Mouse (Mus musculus) adrenal gland, postnatal 36 days (tissue): Measurements from ENCODE around the gene Elane. TPM values are rescaled to one million over a fixed set of nuclear protein-coding genes. Genes with fewer than 3 reads are reported as not detected.

Experiments used
- DNase-seq, 2 experiments: peaks; one replicate each; pipeline ENCODE4 v3.0.0; 2021; ENCODE audit warnings: mixed read lengths in 1 of 2
- microRNA-seq: library from miRNA; unstranded; fragments of <30 nt; microRNA quantifications from one replicate; pipeline ENCODE4 v1.2.0, GENCODE M21; 2021
- total RNA-seq, 2 experiments: library from RNA; stranded (reverse); gene quantifications; 2 replicates each; pipeline ENCODE4 v1.2.3; 2021

Gene Elane
- total RNA-seq, 2 experiments from 2014 or later: 0.30 to 0.33 TPM

DNA sequence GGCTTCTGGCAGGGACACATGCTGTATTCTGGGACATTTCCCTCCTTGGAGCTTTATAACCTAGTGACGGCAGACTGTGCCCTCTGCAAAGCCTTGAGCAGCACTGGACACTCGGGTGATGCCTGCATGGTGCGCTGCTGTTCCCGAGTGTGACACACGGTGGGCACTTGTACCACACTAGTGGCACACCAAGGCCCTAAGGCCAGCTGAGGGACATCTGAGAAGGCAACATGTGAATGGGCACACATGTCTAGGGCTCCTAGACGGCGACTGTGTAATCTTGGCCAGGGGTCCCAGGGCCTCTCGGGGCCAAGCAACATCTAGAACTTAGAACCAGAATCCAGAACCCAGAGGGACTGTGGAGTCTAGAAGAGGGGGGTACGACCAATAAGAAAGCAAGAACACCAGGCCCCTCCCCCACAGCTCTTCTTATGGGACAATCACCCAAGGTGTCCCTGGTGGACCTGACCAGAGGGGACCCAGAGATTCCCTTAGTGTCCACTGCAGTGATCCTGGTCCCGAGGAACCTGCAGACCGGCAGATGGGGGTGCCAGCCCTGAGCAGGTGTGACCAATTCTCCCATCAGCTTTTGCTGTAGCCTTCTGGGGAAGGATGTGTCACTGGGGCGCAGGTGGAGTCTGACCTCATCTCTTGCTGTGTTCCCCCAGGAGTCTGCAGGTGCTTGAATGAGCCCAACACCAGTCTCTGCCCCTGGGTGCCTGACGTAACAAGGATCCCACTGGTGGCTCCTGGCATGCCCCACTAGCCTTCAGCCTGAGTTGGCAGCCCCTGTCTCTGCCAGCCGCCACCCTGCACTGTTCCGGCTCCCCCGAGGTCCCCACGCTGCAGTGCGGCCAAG is 44.1 kb downstream of the Elane start:
- no peak for DNase-seq

DNA sequence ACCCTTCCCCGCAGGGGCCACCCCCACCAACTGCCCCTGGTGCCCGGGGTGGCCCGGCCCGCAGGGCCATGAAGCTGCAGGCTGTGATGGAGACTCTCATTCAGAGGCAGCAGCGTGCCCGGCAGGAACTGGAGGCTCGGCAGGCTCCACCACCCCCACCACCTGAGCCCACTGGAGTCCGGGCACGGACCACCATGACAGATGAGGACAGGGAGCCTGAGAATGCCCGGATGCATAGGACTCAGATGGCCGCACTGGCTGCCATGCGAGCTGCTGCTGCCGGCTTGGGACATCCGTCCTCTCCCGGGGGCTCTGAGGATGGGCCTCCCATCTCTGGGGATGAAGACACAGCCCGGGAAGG is 44.8 kb downstream of the Elane start:
- DNase-seq: no peak

DNA sequence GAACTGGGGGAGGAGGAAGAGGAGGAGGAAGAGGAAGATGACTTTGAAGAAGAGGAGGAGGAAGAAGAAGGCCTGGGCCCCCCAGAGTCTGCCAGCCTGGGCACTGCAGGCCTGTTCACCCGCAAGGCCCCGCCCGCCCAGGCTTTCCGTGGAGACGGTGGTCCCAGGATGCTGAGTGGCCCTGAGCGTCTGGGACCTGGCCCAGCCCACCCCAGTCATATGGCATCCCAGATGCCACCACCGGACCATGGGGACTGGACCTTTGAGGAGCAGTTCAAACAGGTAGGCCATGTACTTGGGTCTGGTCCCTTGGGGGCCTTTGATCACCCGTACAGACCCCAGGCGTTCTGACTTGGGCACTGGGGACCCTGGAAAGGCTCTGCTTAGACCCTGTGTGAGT is 45.8 kb downstream of the Elane start:
- DNase-seq: no peak

DNA sequence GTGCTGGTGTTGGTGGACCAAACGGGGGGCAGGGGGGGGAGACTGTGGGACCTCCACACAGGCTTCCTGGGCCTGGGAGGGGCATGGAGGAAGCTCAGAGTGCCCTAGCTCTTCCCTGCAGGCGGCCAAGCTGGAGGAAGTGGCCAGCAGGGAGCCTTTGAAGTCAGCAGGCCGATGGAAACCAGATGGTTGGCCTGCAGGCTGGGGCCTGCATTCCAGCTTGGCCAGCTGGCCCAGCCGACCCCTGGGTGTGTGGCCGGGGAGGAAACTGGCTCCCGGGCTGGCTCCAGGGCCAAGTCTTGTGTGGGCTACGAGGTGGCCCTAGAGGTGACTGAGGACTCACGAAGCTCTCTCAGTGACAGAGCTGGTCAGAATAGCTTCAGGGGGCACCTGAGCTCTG is 46.7 kb downstream of the Elane start:
- DNase-seq: peak in 1 of 2 experiments; percentile 57

DNA sequence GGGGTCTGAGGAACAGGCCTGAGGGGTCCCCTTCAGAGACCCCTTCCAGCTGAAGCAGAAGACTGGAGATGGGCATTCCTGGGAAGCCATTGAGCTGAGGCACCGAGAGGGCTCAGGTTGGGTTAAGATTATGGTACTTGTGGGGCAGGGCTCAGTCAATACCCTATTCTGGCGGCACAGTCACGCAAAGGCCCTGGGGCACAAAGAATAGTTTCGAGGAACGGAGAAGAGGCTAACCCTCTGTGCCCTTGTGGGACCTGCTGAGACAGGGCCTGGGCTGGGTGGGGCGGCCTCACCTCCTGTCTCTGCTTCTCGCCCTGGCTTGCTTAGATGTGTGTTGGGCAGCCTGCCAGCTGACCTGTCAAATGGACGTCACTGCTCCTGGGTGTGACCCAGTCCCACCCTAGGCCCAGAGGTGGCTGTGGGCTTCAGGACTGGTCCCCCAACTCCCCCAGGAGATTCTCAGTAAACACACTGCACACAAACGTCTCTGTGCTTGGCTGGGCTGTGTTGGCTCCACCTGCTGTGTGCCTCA is 47.2 kb downstream of the Elane start:
- no peak for DNase-seq

DNA sequence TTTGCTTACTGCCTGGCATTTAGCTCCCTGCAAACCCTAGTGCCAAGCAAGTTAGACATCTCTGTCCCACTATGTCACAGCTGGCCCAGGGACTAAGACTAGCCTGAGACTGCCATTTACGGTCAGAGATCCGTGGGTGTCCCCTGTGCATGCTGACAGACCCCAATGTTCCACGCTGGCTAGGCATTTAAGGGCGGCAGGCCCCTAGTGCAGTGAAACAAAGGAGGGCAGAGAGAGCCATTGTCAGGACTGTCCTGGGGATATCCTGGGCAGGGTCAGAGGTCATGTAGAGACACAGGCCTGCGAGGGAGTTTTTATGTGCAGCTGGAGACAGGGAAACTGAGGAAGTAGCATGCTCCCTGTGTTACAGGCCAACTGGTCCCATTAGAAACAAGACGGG is 47.8 kb downstream of the Elane start:
- DNase-seq: no peak

DNA sequence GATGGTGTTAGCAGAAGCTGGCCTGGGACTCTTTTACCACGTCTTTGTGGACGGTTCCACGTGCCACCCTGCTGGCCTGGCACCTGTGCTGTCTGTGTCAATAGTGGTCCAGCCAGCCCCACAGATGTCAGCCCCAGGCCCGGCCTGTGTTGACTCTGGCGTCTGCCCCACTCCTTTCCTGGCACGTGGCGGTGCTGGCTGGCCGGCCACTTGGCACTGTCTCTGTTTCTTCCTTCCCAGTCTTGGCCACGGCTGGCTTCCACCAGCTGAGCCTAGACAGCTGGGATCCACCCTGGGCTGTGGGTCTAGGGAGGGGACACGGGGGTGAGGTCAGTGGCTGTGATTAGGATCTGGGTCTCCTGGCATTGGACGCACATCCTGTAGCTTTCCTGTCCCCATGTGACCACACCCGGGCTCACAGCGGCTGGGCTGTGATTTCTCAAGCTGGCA is 48.2 kb downstream of the Elane start:
- peak; percentile 75 to 84 for DNase-seq

DNA sequence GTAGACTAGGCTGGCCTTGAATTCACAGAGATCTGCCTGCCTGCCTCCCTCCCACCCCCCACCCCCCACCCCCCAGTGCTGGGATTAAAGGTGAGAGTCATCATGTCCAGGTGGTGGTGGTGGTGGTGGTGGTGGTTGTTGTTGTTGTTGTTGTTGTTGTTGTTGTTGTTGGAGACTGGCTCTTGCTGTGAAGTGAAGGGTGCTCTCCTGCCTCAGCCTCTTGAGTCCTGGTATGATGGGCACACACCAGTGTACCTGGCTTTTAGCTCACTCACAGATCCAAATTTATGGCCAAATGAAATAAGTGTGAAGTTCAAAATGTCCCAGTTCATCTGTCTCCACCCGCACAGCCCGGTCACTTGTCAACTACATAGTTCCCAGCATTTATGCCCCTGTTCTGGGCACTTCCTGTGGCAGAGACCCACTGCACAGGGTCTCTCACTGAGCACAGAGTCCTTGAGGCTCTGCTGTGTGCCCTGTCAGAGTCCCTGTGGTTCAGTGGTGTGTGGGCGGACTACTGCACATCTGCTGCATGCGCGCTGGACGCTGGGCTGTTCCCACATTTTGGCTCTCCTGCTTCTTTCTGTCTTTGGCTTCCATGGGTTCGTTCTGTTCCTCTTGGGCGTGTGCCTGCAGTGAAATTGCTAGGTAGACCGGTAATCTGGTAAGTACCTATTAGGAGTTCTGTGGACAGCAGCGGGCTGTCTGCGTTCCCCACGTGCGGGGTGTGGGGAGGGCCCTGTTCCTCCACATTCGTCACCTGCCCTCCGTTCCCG is 48.9 kb downstream of the Elane start:
- DNase-seq: no peak

DNA sequence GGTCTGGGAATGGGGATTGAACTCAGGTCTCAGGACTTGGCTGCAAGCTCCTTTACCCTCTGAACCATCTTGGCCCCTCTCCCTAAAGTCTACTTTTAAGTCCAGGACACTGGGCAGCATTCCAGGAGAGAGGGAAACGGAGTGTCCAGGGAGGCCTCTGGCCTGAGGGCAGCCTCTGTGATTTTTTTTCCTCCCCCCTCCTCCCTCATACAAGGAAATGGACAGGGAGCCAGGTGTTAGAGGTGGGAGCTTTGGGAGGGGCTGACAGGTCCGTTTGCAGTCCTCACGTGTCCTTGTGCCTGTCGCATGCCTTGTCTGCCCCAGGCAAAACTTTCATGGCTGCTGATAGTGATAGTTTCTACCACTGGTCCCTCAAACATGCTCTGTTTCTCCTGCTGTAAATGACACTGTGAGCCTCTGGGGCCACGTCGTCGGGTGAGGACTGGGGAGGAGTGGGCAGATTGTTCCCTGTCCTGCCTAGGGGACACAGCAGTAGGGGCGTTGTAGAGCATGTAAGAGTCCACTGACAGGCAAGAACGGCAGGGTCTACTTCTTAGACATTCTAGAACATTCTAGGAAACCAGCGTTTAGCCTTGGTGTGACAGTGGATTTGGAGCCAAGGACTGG is 50.4 kb downstream of the Elane start:
- DNase-seq: no peak

DNA sequence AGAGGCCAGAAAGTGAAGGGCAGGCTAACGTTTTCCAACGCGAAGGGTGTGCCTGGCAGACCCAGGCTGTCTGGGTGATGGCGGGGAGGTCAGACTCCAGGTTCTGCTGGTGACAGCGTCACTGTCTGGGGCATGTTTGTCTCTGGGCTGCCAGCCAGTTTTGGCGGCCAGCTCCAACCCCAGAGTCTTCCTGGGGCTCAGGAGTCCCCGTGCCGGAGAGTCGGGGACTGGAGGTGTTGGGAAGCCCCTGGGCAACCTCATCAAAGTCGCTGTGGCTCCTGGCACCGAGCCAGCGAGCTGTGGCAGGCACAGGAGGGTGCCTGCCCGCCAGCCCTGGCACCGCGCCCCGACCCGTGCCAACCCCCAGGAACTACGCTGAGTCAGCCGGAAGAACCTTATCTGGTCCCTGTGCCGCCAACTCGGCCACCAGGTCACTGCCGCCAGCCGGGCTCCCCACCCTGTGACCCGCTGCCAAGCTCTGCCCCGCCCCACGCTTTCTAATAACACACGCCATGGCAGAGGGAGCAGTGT is 50.9 kb downstream of the Elane start:
- peak; percentile 92 to 94 for DNase-seq

Small RNAs within 50 kb of the gene (microRNA-seq; reads per million reads assigned to microRNA genes)
- gene Mir6910: not detected

Other genes with a start within 250 kb of the Elane start
- 1 to 10 TPM; 3.0 to 5.2 TPM for gene Shc2, start 248.3 kb upstream of the Elane start, total RNA-seq
- gene Odf3l2, start 240.5 kb upstream of the Elane start, total RNA-seq: not detected
- not detected for gene Madcam1, start 221.7 kb upstream of the Elane start, total RNA-seq
- gene Tpgs1, start 216.9 kb upstream of the Elane start, total RNA-seq: 10 to 100 TPM; 31.6 to 39.0 TPM
- gene Cdc34, start 204.1 kb upstream of the Elane start, total RNA-seq: 10 to 100 TPM; 75.0 to 79.9 TPM
- 1 to 10 TPM in 1 of 2 experiments, under 1 TPM in 1; 0.86 to 1.0 TPM for gene Gzmm, start 197.2 kb upstream of the Elane start, total RNA-seq
- gene Bsg, start 181.8 kb upstream of the Elane start, total RNA-seq: 100 to 1,000 TPM; 558 to 568 TPM
- gene Hcn2, start 169.6 kb upstream of the Elane start, total RNA-seq: 1 to 10 TPM; 4.3 to 6.0 TPM
- gene Polrmt, start 139.7 kb upstream of the Elane start, total RNA-seq: 10 to 100 TPM; 51.1 to 58.0 TPM
- not detected for gene Fgf22, start 131.2 kb upstream of the Elane start, total RNA-seq
- gene Rnf126, start 119.3 kb upstream of the Elane start, total RNA-seq: 10 to 100 TPM; 53.0 to 55.2 TPM
- 10 to 100 TPM; 11.3 to 22.9 TPM for gene Fstl3, start 109.0 kb upstream of the Elane start, total RNA-seq
- not detected for gene Prss57, start 95.3 kb upstream of the Elane start, total RNA-seq
- gene Palm, start 92.7 kb upstream of the Elane start, total RNA-seq: 10 to 100 TPM; 75.4 to 93.7 TPM
- gene Misp, start 65.3 kb upstream of the Elane start, total RNA-seq: under 1 TPM in 1 of 2 experiments, not detected in 1; 0.43 TPM
- gene Ptbp1, start 31.8 kb upstream of the Elane start, total RNA-seq: 100 to 1,000 TPM; 257 to 299 TPM
- gene Prtn3, start 11.8 kb upstream of the Elane start, total RNA-seq: under 1 TPM; 0.50 to 0.56 TPM
- under 1 TPM; 0.16 to 0.50 TPM for gene Plppr3, start 11.6 kb upstream of the Elane start, total RNA-seq
- 1,000 to 10,000 TPM; 1,484 to 1,596 TPM for gene Cfd, start 4.6 kb downstream of the Elane start, total RNA-seq
- gene Med16, start 22.7 kb downstream of the Elane start, total RNA-seq: 10 to 100 TPM; 39.7 to 50.6 TPM
- gene Gm26602, start 24.6 kb downstream of the Elane start, total RNA-seq: not detected
- gene Kiss1r, start 30.7 kb downstream of the Elane start, total RNA-seq: 1 to 10 TPM; 1.2 to 1.3 TPM
- 100 to 1,000 TPM; 104 to 118 TPM for gene R3hdm4, start 35.0 kb downstream of the Elane start, total RNA-seq
- 1 to 10 TPM; 3.0 to 4.1 TPM for gene Arid3a, start 40.8 kb downstream of the Elane start, total RNA-seq
- 10 to 100 TPM; 37.8 to 48.9 TPM for gene Wdr18, start 73.9 kb downstream of the Elane start, total RNA-seq
- not detected for gene Grin3b, start 84.5 kb downstream of the Elane start, total RNA-seq
- gene Tmem259, start 98.1 kb downstream of the Elane start, total RNA-seq: 100 to 1,000 TPM; 144 to 146 TPM
- gene Cnn2, start 102.3 kb downstream of the Elane start, total RNA-seq: 10 to 100 TPM; 30.2 to 42.9 TPM
- 10 to 100 TPM; 20.2 to 20.3 TPM for gene Abca7, start 110.2 kb downstream of the Elane start, total RNA-seq
- gene Arhgap45, start 130.4 kb downstream of the Elane start, total RNA-seq: 1 to 10 TPM; 4.5 to 5.4 TPM
- gene Polr2e, start 153.5 kb downstream of the Elane start, total RNA-seq: 100 to 1,000 TPM in 1 of 2 experiments, 10 to 100 TPM in 1; 92.8 to 108 TPM
- 1,000 to 10,000 TPM; 1,198 to 1,301 TPM for gene Gpx4, start 160.9 kb downstream of the Elane start, total RNA-seq
- gene Sbno2, start 219.3 kb downstream of the Elane start, total RNA-seq: 10 to 100 TPM; 49.3 to 51.3 TPM
- gene Stk11, start 229.6 kb downstream of the Elane start, total RNA-seq: 100 to 1,000 TPM; 146 to 149 TPM